Mouse (Mus musculus): Measurements from ENCODE around the gene Actn2. TPM values are rescaled to one million over a fixed set of nuclear protein-coding genes. Genes with fewer than 3 reads are reported as not detected.
A peak's percentile ranks its signal among the peaks of the same experiment; 100 is the strongest.

The Actn2 gene
- polyA plus RNA-seq, 1 experiment from 2014 or later: 158 TPM

DNA sequence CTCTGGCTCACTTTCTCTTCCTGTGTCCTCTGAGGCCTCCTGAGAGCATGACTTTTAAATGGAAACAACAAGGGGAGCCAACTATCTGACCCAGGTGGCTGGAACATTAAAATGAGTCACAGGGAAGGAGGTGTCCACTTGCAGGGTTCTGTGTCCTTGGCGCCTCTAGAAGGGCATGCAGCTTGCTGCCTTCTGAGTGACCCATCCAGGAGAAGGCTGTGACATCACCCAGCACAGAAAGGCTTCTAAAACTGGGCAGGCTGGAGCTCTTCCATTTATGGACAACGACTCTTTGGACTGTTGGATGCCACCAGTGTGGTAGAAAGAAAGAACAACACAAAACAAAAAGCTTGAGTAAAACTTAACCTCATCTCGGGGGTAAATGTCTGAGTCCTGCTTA is 56.7 kb downstream of the Actn2 start:
- no peak for ATAC-seq (ENCODE audit: insufficient number of reproducible peaks, low FRiP score, low TSS enrichment, low read depth)
- no peak overlapping the region for H3K4me3 ChIP-seq
- H3K9me3 ChIP-seq: no peaks in the 10 kb centered on the region
- no peak overlapping the region for H3K4me2 ChIP-seq
- no peak overlapping the region for H3K27ac ChIP-seq
- no peak overlapping the region for H3K9ac ChIP-seq
- 85% methylated on average over 3 of the region's 3 CpGs for WGBS
- no peaks in the 10 kb centered on the region for H3K36me3 ChIP-seq
- H3K27me3 ChIP-seq: no peaks in the 10 kb centered on the region
- H3K4me1 ChIP-seq: no peaks in the 10 kb centered on the region

DNA sequence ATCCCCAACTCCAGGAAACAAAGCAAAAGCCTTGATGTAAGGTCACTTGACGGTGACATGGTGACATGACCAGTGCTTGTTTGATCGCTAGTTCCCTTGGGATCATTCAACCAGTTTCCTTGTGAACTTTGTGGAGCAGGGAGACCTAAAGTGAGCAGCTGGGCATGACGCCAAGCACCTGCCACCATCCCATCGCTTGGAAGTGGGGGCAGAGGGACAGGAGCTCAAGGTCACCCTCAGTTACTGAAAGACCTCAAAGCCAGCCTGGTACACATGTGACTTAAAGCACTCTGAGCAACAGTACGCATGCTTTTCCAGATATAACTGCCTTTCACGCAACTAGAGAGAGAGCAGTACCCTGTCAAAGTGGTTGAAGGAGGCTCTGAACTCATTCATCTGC is 65.8 kb downstream of the Actn2 start:
- H3K9me3 ChIP-seq: no peaks in the 10 kb centered on the region
- no peak overlapping the region for H3K4me3 ChIP-seq
- 74% methylated on average over 6 of the region's 6 CpGs for WGBS
- H3K27ac ChIP-seq: no peak overlapping the region
- no peaks in the 10 kb centered on the region for H3K4me1 ChIP-seq
- ATAC-seq (ENCODE audit: insufficient number of reproducible peaks, low FRiP score, low TSS enrichment, low read depth): no peak
- no peaks in the 10 kb centered on the region for H3K36me3 ChIP-seq
- H3K9ac ChIP-seq: no peak overlapping the region
- H3K27me3 ChIP-seq: no peaks in the 10 kb centered on the region
- no peak overlapping the region for H3K4me2 ChIP-seq

- WGBS: 83% methylated on average over 4 of the region's 4 CpGs
These were observed 66.3 kb downstream of the Actn2 start for GRCm38 (mm10) chr13:12274220-12274619.

GRCm38 (mm10) chr13:12272953-12273352 is 67.6 kb downstream of the Actn2 start:
- Histone ChIP-seq H3K9me3 (no peaks in the 10 kb centered on the region), H3K27me3 (no peaks in the 10 kb centered on the region), H3K36me3 (no peaks in the 10 kb centered on the region), H3K9ac (no peak overlapping the region), H3K4me3 (no peak overlapping the region), H3K27ac (no peak overlapping the region), H3K4me2 (no peak overlapping the region), H3K4me1 (no peaks in the 10 kb centered on the region)
- ATAC-seq (ENCODE audit: insufficient number of reproducible peaks, low FRiP score, low TSS enrichment, low read depth): no peak
- 45% methylated on average over 3 of the region's 3 CpGs for WGBS

More at GRCm38 (mm10) chr13:12274220-12274619, 66.3 kb downstream of the Actn2 start:
- no peaks in the 10 kb centered on the region for H3K27me3 ChIP-seq
- H3K9ac ChIP-seq: no peak overlapping the region
- no peaks in the 10 kb centered on the region for H3K4me1 ChIP-seq
- no peak overlapping the region for H3K4me2 ChIP-seq
- H3K4me3 ChIP-seq: no peak overlapping the region
- H3K36me3 ChIP-seq: no peaks in the 10 kb centered on the region
- H3K9me3 ChIP-seq: no peaks in the 10 kb centered on the region
- ATAC-seq (ENCODE audit: insufficient number of reproducible peaks, low FRiP score, low TSS enrichment, low read depth): no peak
- H3K27ac ChIP-seq: no peak overlapping the region

DNA sequence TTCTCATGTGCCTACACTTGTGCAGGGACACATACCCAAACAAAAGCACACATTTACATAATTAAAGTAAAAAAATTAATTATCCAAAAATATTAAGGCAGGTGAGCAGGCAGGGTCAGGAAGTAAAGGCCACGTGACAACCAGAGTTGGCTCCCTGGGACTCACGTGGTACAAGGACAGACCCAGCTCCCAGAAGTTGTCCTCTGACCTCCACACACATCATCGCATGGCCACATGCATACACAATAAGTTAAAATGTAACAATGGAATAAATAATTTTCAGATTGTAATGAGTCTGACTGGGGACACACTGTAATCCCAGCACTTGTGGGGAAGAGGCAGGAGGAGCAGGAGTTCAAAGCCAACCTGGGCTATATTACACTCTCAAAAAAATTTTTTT is 72.6 kb downstream of the Actn2 start:
- Histone ChIP-seq H3K27me3 (no peaks in the 10 kb centered on the region), H3K9me3 (no peaks in the 10 kb centered on the region), H3K4me3 (no peak overlapping the region), H3K4me1 (no peaks in the 10 kb centered on the region), H3K27ac (no peak overlapping the region), H3K36me3 (no peaks in the 10 kb centered on the region), H3K9ac (no peak overlapping the region), H3K4me2 (no peak overlapping the region)
- WGBS: 93% methylated on average over 3 of the region's 3 CpGs
- no peak for ATAC-seq (ENCODE audit: insufficient number of reproducible peaks, low FRiP score, low TSS enrichment, low read depth)

DNA sequence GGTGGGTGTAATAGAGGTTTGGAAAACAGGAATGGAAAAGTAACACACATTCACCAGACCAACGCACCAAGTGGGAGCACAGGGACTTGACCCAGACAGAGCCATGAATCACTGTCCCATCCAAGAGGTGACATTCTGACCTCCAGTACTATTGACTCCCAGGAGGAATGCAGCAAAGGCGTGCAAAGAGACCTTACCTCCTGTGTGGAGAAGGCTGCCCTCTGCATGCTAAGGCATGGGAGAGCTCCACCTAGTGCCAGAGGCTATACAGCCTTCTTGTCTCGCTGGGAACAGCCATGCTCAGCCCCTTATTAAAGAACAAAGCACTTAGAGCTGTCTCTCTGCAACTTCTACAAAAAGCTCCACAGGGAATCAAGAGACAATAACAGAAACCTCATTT is 73.5 kb downstream of the Actn2 start:
- H3K27me3 ChIP-seq: no peaks in the 10 kb centered on the region
- no peak overlapping the region for H3K27ac ChIP-seq
- no peaks in the 10 kb centered on the region for H3K4me1 ChIP-seq
- H3K9ac ChIP-seq: no peak overlapping the region
- no peak overlapping the region for H3K4me3 ChIP-seq
- H3K36me3 ChIP-seq: no peaks in the 10 kb centered on the region
- ATAC-seq (ENCODE audit: insufficient number of reproducible peaks, low FRiP score, low TSS enrichment, low read depth): no peak
- H3K4me2 ChIP-seq: no peak overlapping the region
- WGBS: 40% methylated on average over 3 of the region's 3 CpGs
- H3K9me3 ChIP-seq: no peaks in the 10 kb centered on the region

DNA sequence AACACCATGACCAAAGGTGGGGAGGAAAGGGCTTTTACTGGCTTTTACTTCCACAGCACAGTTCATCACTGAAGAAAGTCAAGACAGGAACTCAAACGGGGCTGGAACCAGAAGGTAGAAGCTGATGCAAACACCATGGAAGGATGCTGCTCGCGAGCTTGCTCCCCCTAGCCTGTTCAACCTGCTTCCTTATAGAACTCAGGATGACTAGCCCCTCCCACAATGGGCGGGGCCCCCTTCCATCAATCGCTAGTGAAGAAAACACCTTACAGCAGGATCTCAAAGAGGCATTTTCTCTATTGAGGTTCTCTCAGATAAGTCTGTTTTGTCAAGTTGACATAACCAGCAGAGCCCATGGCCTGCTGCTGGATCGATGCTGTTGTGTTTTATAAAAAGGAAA is 76.6 kb downstream of the Actn2 start:
- Histone ChIP-seq H3K4me3 (no peak overlapping the region), H3K4me1 (no peaks in the 10 kb centered on the region), H3K27ac (no peak overlapping the region), H3K36me3 (no peaks in the 10 kb centered on the region), H3K4me2 (no peak overlapping the region), H3K9me3 (no peaks in the 10 kb centered on the region), H3K9ac (no peak overlapping the region), H3K27me3 (no peaks in the 10 kb centered on the region)
- 68% methylated on average over 6 of the region's 6 CpGs for whole genome bisulfite sequencing
- no peak for ATAC-seq (ENCODE audit: insufficient number of reproducible peaks, low FRiP score, low TSS enrichment, low read depth)

- H3K27me3 ChIP-seq: no peaks in the 10 kb centered on the region
- no peak overlapping the region for H3K4me2 ChIP-seq
- H3K4me1 ChIP-seq: peaks cover 1% of the 10 kb centered on the region; the same call in 1 of the 2 replicates
- no peak overlapping the region for H3K9ac ChIP-seq
- H3K36me3 ChIP-seq: no peaks in the 10 kb centered on the region
- ATAC-seq (ENCODE audit: insufficient number of reproducible peaks, low FRiP score, low TSS enrichment, low read depth): no peak
- no peak overlapping the region for H3K27ac ChIP-seq
- no peaks in the 10 kb centered on the region for H3K9me3 ChIP-seq
- no peak overlapping the region for H3K4me3 ChIP-seq
These were observed 79.1 kb downstream of the Actn2 start for GRCm38 (mm10) chr13:12261505-12261904.

DNA sequence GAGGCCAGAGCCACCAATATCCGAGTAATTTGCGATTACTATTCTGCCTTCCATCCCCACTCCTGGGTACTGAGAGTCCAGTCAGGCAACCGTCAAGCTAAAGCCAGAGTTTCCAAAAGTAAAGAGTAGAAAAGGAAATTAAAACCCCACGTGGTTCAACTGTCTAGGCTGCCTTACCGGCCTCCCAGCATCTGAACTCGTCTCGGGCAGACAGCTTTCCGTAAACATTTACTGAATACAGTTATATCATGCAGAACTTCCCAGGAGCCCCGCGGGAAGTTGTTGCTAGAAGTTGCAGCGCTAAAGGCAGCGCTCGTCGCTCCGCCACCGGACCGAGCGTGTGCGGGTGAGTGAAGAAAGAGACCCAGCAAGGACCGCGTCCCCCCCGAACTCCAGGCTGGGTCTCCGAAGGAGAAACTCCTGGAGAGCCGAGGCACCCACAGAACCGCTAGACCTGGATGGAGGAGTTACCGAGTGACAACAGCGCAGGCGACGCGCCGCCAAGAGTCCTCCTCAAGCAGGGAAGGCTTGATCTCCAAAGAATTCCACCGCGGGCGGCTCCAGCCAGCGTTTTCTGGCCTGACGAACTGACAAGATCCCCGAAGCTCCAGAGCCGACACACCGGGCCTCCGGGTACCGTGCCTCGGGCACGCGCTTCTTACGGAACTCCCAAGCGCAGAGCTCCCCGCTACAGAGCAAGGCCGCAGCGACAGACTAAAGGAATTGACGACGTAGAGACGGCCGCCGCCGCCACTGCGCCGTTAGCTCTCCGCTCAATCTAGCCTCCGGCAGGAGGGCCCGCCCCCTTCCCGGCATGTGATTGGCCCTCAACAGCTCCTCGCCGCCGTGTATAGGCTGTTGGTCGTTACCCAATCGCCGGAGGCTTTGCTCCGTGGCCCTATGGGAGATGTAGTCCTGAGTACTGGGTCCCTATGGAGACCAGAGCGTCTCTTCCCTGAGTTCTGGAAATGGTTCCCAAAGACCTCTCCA is 82.9 kb downstream of the Actn2 start, which contains the start of gene Mtr:
TSS of gene Mtr (minus strand) at position 723 of the 990 bp plus-strand sequence.
- H3K4me3 ChIP-seq: peak within 1 kb of the TSS; percentile 76
- H3K4me2 ChIP-seq: peak within 1 kb of the TSS; percentile 59
- no peaks in the 10 kb centered on the region for H3K36me3 ChIP-seq
- H3K4me1 ChIP-seq: peaks cover 11% of the 10 kb centered on the region; the same call in 1 of the 2 replicates
- H3K27ac ChIP-seq: peak within 1 kb of the TSS; percentile 93
- peak; percentile 100 for ATAC-seq (ENCODE audit: insufficient number of reproducible peaks, low FRiP score, low TSS enrichment, low read depth)
- no peaks in the 10 kb centered on the region for H3K9me3 ChIP-seq
- under 1% methylated on average over 68 of the region's 69 CpGs for WGBS
- H3K27me3 ChIP-seq: no peaks in the 10 kb centered on the region
- peak within 1 kb of the TSS; percentile 76 for H3K9ac ChIP-seq

- ATAC-seq (ENCODE audit: insufficient number of reproducible peaks, low FRiP score, low TSS enrichment, low read depth): no peak
- H3K36me3 ChIP-seq: no peaks in the 10 kb centered on the region; the same call in 1 of the 2 replicates
- H3K27me3 ChIP-seq: no peaks in the 10 kb centered on the region
- peaks cover 11% of the 10 kb centered on the region; the same call in 1 of the 2 replicates for H3K4me1 ChIP-seq
- peak overlapping the region; percentile 76 for H3K9ac ChIP-seq
- peak overlapping the region; percentile 93 for H3K27ac ChIP-seq
- H3K4me3 ChIP-seq: peak overlapping the region; percentile 76
- WGBS: 9% methylated on average over 10 of the region's 10 CpGs
- no peaks in the 10 kb centered on the region for H3K9me3 ChIP-seq
- H3K4me2 ChIP-seq: peak overlapping the region; percentile 59
These were observed 83.6 kb downstream of the Actn2 start for GRCm38 (mm10) chr13:12256871-12257390.

DNA sequence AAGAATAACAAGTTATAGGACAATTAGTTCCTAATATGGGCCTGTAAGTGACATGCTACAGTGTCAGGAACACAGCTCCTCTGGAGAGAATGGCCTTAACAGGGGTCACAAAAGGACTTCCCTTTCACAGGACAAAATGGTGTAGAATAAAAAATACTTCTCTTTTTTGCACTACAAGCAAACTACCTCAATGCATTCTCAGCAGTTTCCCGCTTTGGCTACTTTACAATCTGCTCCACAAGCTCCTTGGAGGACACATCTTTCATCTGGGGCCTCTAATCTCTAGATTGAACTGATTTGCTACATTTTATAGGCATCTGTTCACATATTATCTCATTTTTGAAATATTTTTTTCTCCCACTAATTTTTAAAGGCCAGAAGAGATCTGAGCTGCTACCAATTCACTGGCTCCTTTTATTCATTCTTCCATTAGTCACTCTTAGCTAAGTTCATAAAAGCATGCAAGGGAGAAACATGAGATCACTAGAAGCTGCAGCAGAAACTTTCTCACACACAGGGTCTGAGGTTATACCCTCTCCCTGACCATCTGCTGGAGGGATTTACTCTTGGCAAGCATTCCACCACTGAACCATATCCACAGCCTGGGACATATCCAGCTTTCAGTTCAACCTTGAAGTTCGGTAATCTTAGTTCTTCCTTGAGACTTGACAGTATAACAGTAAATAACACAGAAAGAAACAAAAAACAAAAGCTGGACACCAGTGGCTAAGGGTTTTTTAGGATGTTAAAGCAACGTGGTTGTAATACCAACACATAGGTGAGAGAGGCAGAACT is 84.5 kb downstream of the Actn2 start:
- H3K27me3 ChIP-seq: no peaks in the 10 kb centered on the region
- peak overlapping the region; percentile 59 for H3K4me2 ChIP-seq
- H3K4me3 ChIP-seq: peak overlapping the region; percentile 76
- ATAC-seq (ENCODE audit: insufficient number of reproducible peaks, low FRiP score, low TSS enrichment, low read depth): no peak
- peaks cover 4% of the 10 kb centered on the region for H3K36me3 ChIP-seq
- peaks cover 11% of the 10 kb centered on the region; the same call in 1 of the 2 replicates for H3K4me1 ChIP-seq
- 54% methylated on average over 3 of the region's 3 CpGs for WGBS
- H3K9ac ChIP-seq: no peak overlapping the region
- H3K9me3 ChIP-seq: no peaks in the 10 kb centered on the region
- no peak overlapping the region for H3K27ac ChIP-seq

All from limb, embryonic 15.5 days (tissue).